Mouse (Mus musculus): ENCODE results near the gene Ifitm3. TPM values are rescaled to one million over a fixed set of nuclear protein-coding genes. Genes with fewer than 3 reads are reported as not detected.

Gene Ifitm3
- total RNA-seq, 4 experiments from 2014 or later: 105 to 128 (median 116) TPM

Other genes with a start within 250 kb of the Ifitm3 start
- 100 to 1,000 TPM in 3 of 4 experiments, 10 to 100 TPM in 1; 87.7 to 302 (median 204) TPM for gene Cyp2e1, start 247.0 kb downstream of the Ifitm3 start, total RNA-seq (2022)
- not detected for gene Syce1, start 222.9 kb downstream of the Ifitm3 start, total RNA-seq (2022)
- 1 to 10 TPM; 3.8 to 8.6 (median 5.7) TPM for gene Zfp941, start 188.6 kb downstream of the Ifitm3 start, total RNA-seq (2022)
- 1 to 10 TPM in 2 of 4 experiments, under 1 TPM in 1, not detected in 1; 0.73 to 1.8 (median 1.0) TPM for gene Urah, start 175.8 kb downstream of the Ifitm3 start, total RNA-seq (2022)
- not detected for gene Scgb1c1, start 165.2 kb downstream of the Ifitm3 start, total RNA-seq (2022)
- gene Odf3, start 163.0 kb downstream of the Ifitm3 start, total RNA-seq (2022): 1 to 10 TPM in 2 of 4 experiments, under 1 TPM in 1, not detected in 1; 0.23 to 1.3 (median 1.2) TPM
- gene Gm45785, start 154.4 kb downstream of the Ifitm3 start, total RNA-seq (2022): 1 to 10 TPM in 2 of 4 experiments, not detected in 2; 1.0 to 1.2 TPM
- 10 to 100 TPM; 59.8 to 87.7 (median 75.9) TPM for gene Ric8a, start 153.8 kb downstream of the Ifitm3 start, total RNA-seq (2022)
- 10 to 100 TPM; 37.7 to 53.3 (median 46.1) TPM for gene Bet1l, start 153.2 kb downstream of the Ifitm3 start, total RNA-seq (2022)
- gene Psmd13, start 128.8 kb downstream of the Ifitm3 start, total RNA-seq (2022): 100 to 1,000 TPM; 113 to 125 (median 116) TPM
- gene Sirt3, start 128.5 kb downstream of the Ifitm3 start, total RNA-seq (2022): 10 to 100 TPM; 33.4 to 48.7 (median 41.0) TPM
- 100 to 1,000 TPM in 3 of 4 experiments, 10 to 100 TPM in 1; 73.2 to 522 (median 364) TPM for gene Cox8b, start 110.3 kb downstream of the Ifitm3 start, total RNA-seq (2022)
- gene Nlrp6, start 89.9 kb downstream of the Ifitm3 start, total RNA-seq (2022): 1 to 10 TPM; 1.4 to 4.0 (median 2.9) TPM
- gene Pgghg, start 69.4 kb downstream of the Ifitm3 start, total RNA-seq (2022): 10 to 100 TPM; 37.1 to 69.0 (median 52.9) TPM
- gene Ifitm5, start 60.5 kb downstream of the Ifitm3 start, total RNA-seq (2022): 1 to 10 TPM; 1.1 to 2.7 (median 1.9) TPM
- not detected for gene Gm45717, start 54.8 kb downstream of the Ifitm3 start, total RNA-seq (2022)
- 100 to 1,000 TPM; 431 to 671 (median 563) TPM for gene Ifitm2, start 54.8 kb downstream of the Ifitm3 start, total RNA-seq (2022)
- gene Ifitm1, start 43.5 kb downstream of the Ifitm3 start, total RNA-seq (2022): 10 to 100 TPM; 10.6 to 14.0 (median 13.4) TPM
- gene Ifitm6, start 7.2 kb upstream of the Ifitm3 start, total RNA-seq (2022): 1 to 10 TPM in 2 of 4 experiments, under 1 TPM in 1, not detected in 1; 0.81 to 1.5 (median 1.2) TPM
- not detected for gene Gm17387, start 18.4 kb upstream of the Ifitm3 start, total RNA-seq (2022)
- gene B4galnt4, start 50.3 kb upstream of the Ifitm3 start, total RNA-seq (2022): 1 to 10 TPM; 2.0 to 6.1 (median 2.7) TPM
- gene Pkp3, start 67.4 kb upstream of the Ifitm3 start, total RNA-seq (2022): 1 to 10 TPM; 1.6 to 3.1 (median 2.1) TPM
- 1 to 10 TPM; 4.2 to 5.8 (median 4.8) TPM for gene Sigirr, start 89.8 kb upstream of the Ifitm3 start, total RNA-seq (2022)
- under 1 TPM in 1 of 4 experiments, not detected in 3; 0.21 TPM for gene Ano9, start 107.0 kb upstream of the Ifitm3 start, total RNA-seq (2022)
- 10 to 100 TPM; 36.4 to 46.7 (median 43.0) TPM for gene Ptdss2, start 111.6 kb upstream of the Ifitm3 start, total RNA-seq (2022)
- 100 to 1,000 TPM; 339 to 382 (median 360) TPM for gene Rnh1, start 162.1 kb upstream of the Ifitm3 start, total RNA-seq (2022)
- gene Hras, start 183.2 kb upstream of the Ifitm3 start, total RNA-seq (2022): 100 to 1,000 TPM in 1 of 4 experiments, 10 to 100 TPM in 3; 80.0 to 105 (median 92.6) TPM
- gene Lrrc56, start 183.4 kb upstream of the Ifitm3 start, total RNA-seq (2022): 10 to 100 TPM in 1 of 4 experiments, 1 to 10 TPM in 3; 6.6 to 12.1 (median 8.4) TPM
- under 1 TPM; 0.12 to 0.94 (median 0.66) TPM for gene Lmntd2, start 203.3 kb upstream of the Ifitm3 start, total RNA-seq (2022)
- gene Rassf7, start 205.1 kb upstream of the Ifitm3 start, total RNA-seq (2022): 1 to 10 TPM; 5.6 to 7.7 (median 6.3) TPM
- 10 to 100 TPM; 79.8 to 92.9 (median 84.3) TPM for gene Phrf1, start 218.0 kb upstream of the Ifitm3 start, total RNA-seq (2022)

Data from adrenal gland, adult 8-10 months (tissue).